Mouse (Mus musculus) limb, embryonic 11.5 days (tissue): ENCODE data around the gene Olfr1458. TPM values are rescaled to one million over a fixed set of nuclear protein-coding genes. Genes with fewer than 3 reads are reported as not detected.

Experiments
- ATAC-seq: fragments of 200-750 bp; cut with Nextera tagmentation; 2 replicates; pipeline ENCODE4 v1.8.0; 2017; ENCODE audit warnings: low read depth; ENCODE audit not compliant: insufficient number of reproducible peaks, low FRiP score, low TSS enrichment
- DNase-seq: peaks from one replicate; pipeline ENCODE4 v3.0.0-alpha.2; 2015; ENCODE audit warnings: low spot score
- H3K27ac ChIP-seq: fragments of 300-500 bp; sonication (generic); replicated peaks from 2 replicates; pipeline ENCODE4 v1.5.1; 2014; ENCODE audit warnings: low read depth, mild to moderate bottlenecking, low read length
- H3K27me3 ChIP-seq: fragments of 300-500 bp; sonication (generic); 2 replicates; pipeline ENCODE4 v1.6.1; 2014; ENCODE audit warnings: mild to moderate bottlenecking, low read length, mixed read lengths; ENCODE audit not compliant: control insufficient read depth, insufficient read depth
- H3K36me3 ChIP-seq: fragments of 300-500 bp; sonication (generic); 2 replicates; pipeline ENCODE4 v1.6.1; 2014; ENCODE audit warnings: mild to moderate bottlenecking, low read length, moderate library complexity, mixed read lengths; ENCODE audit not compliant: control insufficient read depth, insufficient read depth
- H3K4me1 ChIP-seq: fragments of 300-500 bp; sonication (generic); 2 replicates; pipeline ENCODE4 v1.6.1; 2014; ENCODE audit warnings: low read length, mixed read lengths; ENCODE audit not compliant: control insufficient read depth, insufficient read depth
- H3K4me2 ChIP-seq: fragments of 300-500 bp; sonication (generic); 2 replicates; pipeline ENCODE4 v1.6.1; 2014; ENCODE audit warnings: low read depth, mild to moderate bottlenecking, moderate library complexity; ENCODE audit not compliant: severe bottlenecking
- H3K4me3 ChIP-seq: fragments of 300-500 bp; sonication (generic); 2 replicates; pipeline ENCODE4 v1.5.1; 2014; ENCODE audit warnings: low read depth, low read length
- H3K9ac ChIP-seq: fragments of 300-500 bp; sonication (generic); 2 replicates; pipeline ENCODE4 v1.6.1; 2014; ENCODE audit warnings: mild to moderate bottlenecking, low read length
- H3K9me3 ChIP-seq: fragments of 300-500 bp; sonication (generic); 2 replicates; pipeline ENCODE4 v1.6.1; 2016; ENCODE audit warnings: low read length; ENCODE audit not compliant: control insufficient read depth
- WGBS: fragments of 180-500 bp; shearing (Covaris S2); extraction: QIAGEN DNeasy Blood & Tissue Kit; methylation state at CpG from one replicate; pipeline ENCODE4 v1.1.7; 2014; 5-methylcytosine and 5-hydroxymethylcytosine counted together
- polyA plus RNA-seq: library from polyadenylated mRNA; unstranded; fragments of >200 nt; fragmentation: Nextera tagmentation; extraction: Ambion mirVana; gene quantifications from 2 replicates; pipeline ENCODE4 v1.2.1, GENCODE M21; 2014

The Olfr1458 gene
- polyA plus RNA-seq: not detected in 2 replicates

DNA sequence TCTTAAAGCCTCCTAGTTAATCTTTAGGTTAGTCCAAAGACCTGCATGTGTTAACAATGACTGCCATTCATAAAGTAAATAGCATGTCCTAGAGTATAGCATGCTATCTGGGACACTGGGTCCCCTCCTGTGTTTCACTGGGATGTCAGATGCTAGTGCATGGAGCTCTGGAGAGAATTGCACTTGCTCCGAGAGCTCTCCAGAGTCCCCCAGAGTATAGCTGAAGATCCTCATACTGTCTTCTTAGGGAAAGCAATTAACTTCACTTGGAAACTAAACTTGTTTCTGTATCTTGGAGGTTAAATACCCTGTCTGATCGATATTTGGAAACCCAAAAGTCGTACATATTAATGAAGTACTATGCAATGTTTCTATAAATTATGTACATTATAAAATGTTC is at the start of gene Olfr1458:
TSS of gene Olfr1458 (minus strand) at position 101 of the 400 bp plus-strand sequence.
- WGBS: 84% methylated on average over 3 of the region's 3 CpGs
- H3K4me3 ChIP-seq: no peak within 1 kb of the TSS
- H3K36me3 ChIP-seq: no peaks in the 10 kb centered on the region
- no peaks in the 10 kb centered on the region for H3K4me1 ChIP-seq
- ATAC-seq: no peak
- no peak within 1 kb of the TSS for H3K27ac ChIP-seq
- no peak within 1 kb of the TSS for H3K9ac ChIP-seq
- no peaks in the 10 kb centered on the region for H3K27me3 ChIP-seq
- no peak for DNase-seq
- H3K4me2 ChIP-seq: no peak within 1 kb of the TSS
- H3K9me3 ChIP-seq: no peaks in the 10 kb centered on the region

DNA sequence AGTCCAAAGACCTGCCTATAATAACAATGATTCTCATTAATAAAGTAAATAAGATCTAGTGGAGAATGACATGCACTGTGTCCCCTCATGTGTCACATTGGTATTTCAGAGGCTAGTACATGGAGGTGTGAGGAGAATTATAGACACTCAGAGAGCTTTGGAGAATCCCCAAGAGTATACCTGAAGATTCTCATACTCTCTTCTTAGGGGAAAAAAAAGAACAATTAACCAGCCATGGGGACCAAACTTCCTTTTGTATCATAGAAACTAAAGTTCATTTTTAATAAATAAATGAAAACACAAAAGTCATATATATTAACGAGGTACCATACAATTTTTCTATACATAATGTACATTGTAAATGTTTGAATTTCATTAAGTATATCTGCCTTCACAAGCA is 42.9 kb upstream of the Olfr1458 start, which contains the start of gene Olfr1459:
TSS of gene Olfr1459 (minus strand) at position 101 of the 400 bp plus-strand sequence.
- 77% methylated on average over 1 of the region's 1 CpGs for WGBS
- ATAC-seq: no peak

DNA sequence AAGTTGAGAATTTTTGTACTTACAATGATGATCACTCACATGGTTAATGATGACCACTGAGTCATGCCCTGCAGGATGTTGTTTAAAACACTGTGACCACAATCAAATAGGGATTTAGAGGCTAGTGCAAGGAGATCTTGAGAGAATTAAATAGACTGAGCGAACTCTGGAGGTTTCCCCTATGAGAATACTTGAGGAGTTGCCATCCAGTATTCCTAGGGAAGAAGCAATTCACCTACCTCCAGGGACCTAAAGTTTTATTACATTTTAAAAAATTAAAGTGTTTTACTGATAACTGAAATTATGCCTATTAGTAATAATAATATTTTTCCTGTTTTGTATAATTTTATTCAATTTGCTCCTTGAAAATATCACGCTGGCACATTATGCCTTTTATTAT is 8.8 kb downstream of the Olfr1458 start, which contains the start of gene Olfr1457:
TSS of gene Olfr1457 (minus strand) at position 101 of the 400 bp plus-strand sequence.
- Histone ChIP-seq H3K9ac (no peak within 1 kb of the TSS), H3K4me3 (no peak within 1 kb of the TSS), H3K27ac (no peak within 1 kb of the TSS), H3K4me1 (no peaks in the 10 kb centered on the region), H3K36me3 (no peaks in the 10 kb centered on the region), H3K4me2 (no peak within 1 kb of the TSS), H3K9me3 (no peaks in the 10 kb centered on the region), H3K27me3 (no peaks in the 10 kb centered on the region)
- ATAC-seq (no peak), DNase-seq (no peak)
- WGBS: 76% methylated on average over 2 of the region's 2 CpGs

More for the DNA sequence above, 42.9 kb upstream of the Olfr1458 start, which contains the start of gene Olfr1459:
- Histone ChIP-seq H3K4me2 (no peak within 1 kb of the TSS), H3K9me3 (peaks cover 4% of the 10 kb centered on the region; the same call in 1 of the 2 replicates), H3K27me3 (no peaks in the 10 kb centered on the region), H3K27ac (no peak within 1 kb of the TSS), H3K36me3 (no peaks in the 10 kb centered on the region), H3K4me1 (no peaks in the 10 kb centered on the region), H3K4me3 (no peak within 1 kb of the TSS), H3K9ac (no peak within 1 kb of the TSS)
- no peak for DNase-seq

- 89% methylated on average over 1 of the region's 1 CpGs for WGBS
- Histone ChIP-seq H3K27ac (no peak overlapping the region), H3K27me3 (no peaks in the 10 kb centered on the region), H3K9me3 (no peaks in the 10 kb centered on the region; the same call in 1 of the 2 replicates), H3K4me3 (no peak overlapping the region), H3K9ac (no peak overlapping the region), H3K4me2 (no peak overlapping the region), H3K4me1 (no peaks in the 10 kb centered on the region), H3K36me3 (no peaks in the 10 kb centered on the region)
- DNase-seq (no peak), ATAC-seq (no peak)
Measured at GRCm38 (mm10) chr19:13093908-13094307, 12.7 kb downstream of the Olfr1458 start.

- ATAC-seq: no peak
Measured at GRCm38 (mm10) chr19:13060310-13060709, 46.3 kb downstream of the Olfr1458 start, which contains the start of gene Olfr1454. Olfr1454 (plus strand) TSS chr19:13060610.

More at GRCm38 (mm10) chr19:13060310-13060709, 46.3 kb downstream of the Olfr1458 start, which contains the start of gene Olfr1454:
- Histone ChIP-seq H3K27me3 (no peaks in the 10 kb centered on the region), H3K4me1 (no peaks in the 10 kb centered on the region), H3K27ac (no peak within 1 kb of the TSS), H3K4me2 (no peak within 1 kb of the TSS), H3K9ac (no peak within 1 kb of the TSS), H3K9me3 (peaks cover 3% of the 10 kb centered on the region; the same call in 1 of the 2 replicates), H3K36me3 (no peaks in the 10 kb centered on the region), H3K4me3 (no peak within 1 kb of the TSS)
- 70% methylated on average over 2 of the region's 2 CpGs for WGBS
- no peak for DNase-seq

Other genes starting within 250 kb of the Olfr1458 start
- gene Olfr1444, start 249.5 kb downstream of the Olfr1458 start, polyA plus RNA-seq: not detected in 2 replicates
- gene Olfr1445, start 222.9 kb downstream of the Olfr1458 start, polyA plus RNA-seq: not detected in 2 replicates
- gene Olfr1446, start 213.3 kb downstream of the Olfr1458 start, polyA plus RNA-seq: not detected in 2 replicates
- gene Olfr1447, start 203.0 kb downstream of the Olfr1458 start, polyA plus RNA-seq: not detected in 2 replicates
- not detected in 2 replicates for gene Olfr1448, start 182.4 kb downstream of the Olfr1458 start, polyA plus RNA-seq
- not detected in 2 replicates for gene Olfr1449, start 175.9 kb downstream of the Olfr1458 start, polyA plus RNA-seq
- not detected in 2 replicates for gene Olfr1450, start 156.5 kb downstream of the Olfr1458 start, polyA plus RNA-seq
- not detected in 2 replicates for gene Olfr1451, start 111.8 kb downstream of the Olfr1458 start, polyA plus RNA-seq
- gene Olfr1453, start 78.4 kb downstream of the Olfr1458 start, polyA plus RNA-seq: not detected in 2 replicates
- gene Olfr1454, start 46.2 kb downstream of the Olfr1458 start, polyA plus RNA-seq: not detected in 2 replicates
- gene Olfr1457, start 8.9 kb downstream of the Olfr1458 start, polyA plus RNA-seq: not detected in 2 replicates
- gene Olfr1459, start 42.8 kb upstream of the Olfr1458 start, polyA plus RNA-seq: not detected in 2 replicates
- not detected in 2 replicates for gene Olfr1461, start 56.2 kb upstream of the Olfr1458 start, polyA plus RNA-seq
- gene Olfr1462, start 79.0 kb upstream of the Olfr1458 start, polyA plus RNA-seq: not detected in 2 replicates
- gene Olfr1463, start 124.6 kb upstream of the Olfr1458 start, polyA plus RNA-seq: not detected in 2 replicates
- gene Olfr1465, start 208.8 kb upstream of the Olfr1458 start, polyA plus RNA-seq: not detected in 2 replicates
- gene Olfr1466, start 232.1 kb upstream of the Olfr1458 start, polyA plus RNA-seq: not detected in 2 replicates